Mouse (Mus musculus) kidney, postnatal 4 days (tissue): ENCODE measurements around the gene Rpl9-ps6.
"Not testable (repeated sequence)": the region's sequence is repeated elsewhere in the genome, so short reads cannot be mapped to it uniquely, and the experiment has no call there.

ENCODE experiments used
- DNase-seq, 2 experiments: peaks; one replicate each; pipeline ENCODE4 v3.0.0; 2021; ENCODE audit warnings: mixed read lengths in 2 of 2

The Rpl9-ps6 gene

GRCm38 (mm10) chr19:32480791-32481442, 14.5 kb upstream of the Rpl9-ps6 start:
- no peak for DNase-seq

- no peak for DNase-seq
Observed at GRCm38 (mm10) chr19:32480255-32480654, 13.9 kb upstream of the Rpl9-ps6 start.

DNA sequence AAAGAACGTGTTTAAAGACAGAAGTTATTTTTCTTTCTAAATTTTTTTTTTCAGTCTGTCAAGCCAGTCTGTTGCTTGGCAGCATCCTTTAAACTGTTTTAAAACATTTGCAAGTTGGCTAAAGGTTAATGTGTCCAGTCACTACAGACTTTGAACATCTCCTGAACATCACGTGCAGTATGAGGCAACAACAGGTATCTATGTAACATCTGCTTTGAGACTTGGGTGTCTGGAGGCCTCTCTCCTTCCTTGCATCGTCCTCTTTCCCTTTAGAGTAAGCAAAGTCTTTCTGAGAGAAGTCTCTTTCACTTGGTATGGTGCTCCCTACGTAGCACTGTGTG, 10.3 kb upstream of the Rpl9-ps6 start:
- no peak for DNase-seq

DNA sequence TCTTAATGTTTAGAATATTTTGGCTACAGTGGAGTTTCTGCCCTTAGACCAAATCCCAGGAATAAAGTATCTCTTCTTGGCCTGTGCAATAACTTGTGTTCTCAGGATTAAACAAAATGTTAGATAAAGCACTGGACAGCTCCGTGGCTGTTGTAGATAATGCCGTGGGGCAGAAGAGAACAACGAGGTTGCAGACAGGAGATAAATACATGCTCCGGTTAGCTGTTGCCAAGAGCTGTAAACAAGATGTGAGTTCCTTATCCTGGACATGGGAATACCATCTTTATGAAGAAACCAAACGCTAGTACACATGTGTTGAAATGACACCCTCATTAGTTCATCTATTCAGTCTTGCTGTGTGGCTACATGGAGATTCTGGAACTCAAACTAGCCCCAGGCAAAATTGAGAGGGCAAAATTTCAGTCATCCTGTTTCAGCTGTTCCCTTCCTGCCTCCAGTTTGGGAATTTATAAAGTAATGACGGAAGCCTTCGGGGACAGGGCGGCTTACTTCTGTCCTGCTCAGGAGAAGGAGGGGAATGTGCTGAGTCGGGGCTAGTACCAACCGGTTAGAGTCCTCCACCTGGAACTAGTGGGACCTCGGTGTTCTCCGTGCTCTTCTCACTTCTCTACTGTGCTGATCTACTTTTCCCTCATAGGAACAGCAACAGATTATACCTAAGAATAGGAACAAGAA, 9.8 kb upstream of the Rpl9-ps6 start:
- DNase-seq, result peak in 1 of 2 experiments; percentile 40

DNA sequence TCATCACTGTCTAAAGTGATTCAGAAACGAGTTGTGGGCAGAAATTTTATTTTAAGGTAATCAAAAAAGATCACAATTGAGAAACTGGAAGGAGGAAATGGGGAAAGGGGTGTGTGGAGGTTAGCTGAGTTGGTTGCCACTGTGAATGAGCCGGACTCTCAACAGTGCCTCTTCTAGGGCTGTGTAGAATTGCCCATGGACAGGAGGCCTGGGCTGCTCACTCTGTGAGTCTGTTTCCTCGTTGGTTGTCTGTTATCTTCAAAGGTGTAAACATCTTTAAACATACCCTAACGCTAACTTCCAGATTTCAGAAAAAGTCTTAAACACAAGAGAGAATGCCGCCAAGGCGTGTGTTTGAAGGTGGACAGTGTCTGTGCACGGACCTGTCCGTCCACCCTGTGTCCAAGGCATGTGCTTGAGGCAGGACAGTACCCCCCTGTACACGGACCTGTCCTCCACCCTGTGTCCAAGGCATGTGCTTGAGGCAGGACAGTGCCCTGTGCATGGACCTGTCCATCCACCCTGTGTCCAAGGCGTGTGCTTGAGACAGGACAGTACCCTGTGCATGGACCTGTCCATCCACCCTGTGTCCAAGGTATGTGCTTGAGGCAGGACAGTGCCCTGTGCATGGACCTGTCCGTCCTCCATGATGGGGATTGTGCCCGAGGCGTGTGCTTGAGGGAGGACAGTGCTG, 4.3 kb upstream of the Rpl9-ps6 start:
- no peak for DNase-seq

GRCm38 (mm10) chr19:32470059-32470497, 3.7 kb upstream of the Rpl9-ps6 start:
- DNase-seq, result peak; percentile 26 to 37

DNA sequence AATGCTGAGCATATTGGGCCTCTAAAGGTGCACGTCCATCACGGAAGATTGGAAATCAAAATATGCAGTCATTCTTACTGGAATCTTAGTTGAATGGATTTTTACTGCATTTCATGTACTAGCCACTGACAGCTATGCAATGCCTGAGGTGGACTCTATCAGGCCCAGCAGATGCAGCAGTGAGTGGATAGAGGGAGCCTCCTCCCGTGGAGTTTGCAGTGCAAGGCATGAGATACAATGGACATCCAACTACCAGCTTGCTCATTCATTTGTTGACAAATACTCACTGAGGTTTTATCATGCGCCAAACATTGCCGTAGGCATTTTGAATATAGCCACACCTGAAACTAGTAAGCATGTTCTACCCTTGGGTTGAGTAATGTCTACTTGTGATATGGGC, 947 bp upstream of the Rpl9-ps6 start:
- DNase-seq, result no peak

GRCm38 (mm10) chr19:32465228-32465627, 1.1 kb downstream of the Rpl9-ps6 start:
- no peak for DNase-seq

GRCm38 (mm10) chr19:32463037-32463436, 3.3 kb downstream of the Rpl9-ps6 start:
- DNase-seq, result no peak

GRCm38 (mm10) chr19:32457631-32458030, 8.7 kb downstream of the Rpl9-ps6 start:
- not testable (repeated sequence) for DNase-seq

- no peak for DNase-seq
Observed at GRCm38 (mm10) chr19:32456744-32457143, 9.6 kb downstream of the Rpl9-ps6 start.

- DNase-seq, result peak in 1 of 2 experiments; percentile 12
Observed at GRCm38 (mm10) chr19:32452231-32452630, 14.1 kb downstream of the Rpl9-ps6 start.

DNA sequence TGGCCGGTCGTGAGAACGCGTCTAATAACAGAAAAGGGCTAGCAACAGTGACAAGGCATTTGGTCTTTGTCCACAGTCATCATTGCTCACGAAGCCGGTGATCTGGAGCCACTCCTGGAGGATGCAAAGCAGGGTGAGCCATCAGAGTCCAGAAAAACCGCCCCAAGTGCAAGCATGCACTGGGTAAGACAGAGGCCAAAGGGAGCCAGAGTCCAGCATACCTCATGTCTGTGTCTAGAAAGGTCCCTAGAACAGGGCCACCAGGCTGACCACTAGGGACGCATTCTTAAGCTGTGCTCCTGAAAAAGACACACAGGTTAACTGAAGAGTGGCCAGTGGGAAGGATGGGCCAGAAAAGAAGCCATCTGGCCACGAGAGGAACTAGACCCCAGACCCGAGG, 17.4 kb downstream of the Rpl9-ps6 start:
- DNase-seq, result no peak

DNA sequence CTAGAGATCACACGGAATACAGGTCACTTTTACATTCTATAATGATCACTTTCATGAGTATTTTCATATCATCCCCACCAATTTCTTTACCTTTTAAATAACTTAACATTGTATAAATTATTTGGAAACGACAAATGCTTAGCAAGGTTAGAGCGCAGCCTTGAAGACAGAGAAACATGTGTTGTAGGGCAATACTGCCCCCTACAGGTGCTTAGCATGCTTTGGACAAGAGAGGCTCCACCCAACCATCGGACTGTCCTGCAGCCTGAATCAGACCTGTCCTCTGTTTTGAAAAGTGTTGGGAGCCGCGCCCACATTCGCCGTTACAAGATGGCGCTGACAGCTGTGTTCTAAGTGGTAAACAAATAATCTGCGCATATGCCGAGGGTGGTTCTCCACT, 24.8 kb downstream of the Rpl9-ps6 start:
- DNase-seq, result peak in 1 of 2 experiments; percentile 24

DNA sequence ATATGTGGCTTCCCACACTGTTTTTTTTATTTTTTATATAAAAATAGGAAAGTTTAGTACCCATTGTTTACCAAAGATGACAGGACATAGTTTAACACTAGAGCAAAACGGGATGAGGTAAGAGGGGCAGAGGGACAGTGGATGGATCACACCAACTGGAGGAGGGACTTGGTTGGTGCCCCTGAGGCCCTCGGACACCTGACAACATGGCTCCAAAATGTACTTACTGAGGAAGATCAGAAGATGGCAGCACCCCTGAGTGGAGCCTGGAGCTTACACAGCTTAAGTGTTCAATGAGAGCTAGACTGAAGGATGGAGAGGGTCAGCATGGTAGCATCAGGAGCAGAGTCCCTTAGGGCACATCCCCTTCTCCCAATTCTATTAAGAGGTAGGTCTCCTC, 27.0 kb downstream of the Rpl9-ps6 start:
- no peak for DNase-seq

GRCm38 (mm10) chr19:32425856-32426255, 40.5 kb downstream of the Rpl9-ps6 start:
- DNase-seq, result no peak

DNA sequence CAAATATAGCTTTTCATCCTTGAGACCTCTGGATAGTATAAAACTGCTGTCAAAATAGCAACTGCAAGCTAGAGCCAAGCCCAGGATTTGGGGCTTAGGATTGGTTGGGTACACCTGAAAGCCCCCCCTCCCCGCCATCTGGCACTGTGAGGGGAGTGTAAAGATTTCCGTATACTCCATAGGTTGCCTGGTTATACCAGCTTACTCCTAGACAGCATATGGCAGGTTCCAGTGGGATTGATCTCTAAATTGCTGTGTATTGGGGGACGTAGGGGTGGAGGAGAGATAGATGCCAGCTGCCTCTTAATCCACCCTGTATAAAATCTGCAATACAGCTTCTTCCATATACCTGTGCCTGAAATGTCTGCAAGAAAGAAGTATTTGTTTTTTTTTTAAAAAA, 41.7 kb downstream of the Rpl9-ps6 start:
- no peak for DNase-seq

DNA sequence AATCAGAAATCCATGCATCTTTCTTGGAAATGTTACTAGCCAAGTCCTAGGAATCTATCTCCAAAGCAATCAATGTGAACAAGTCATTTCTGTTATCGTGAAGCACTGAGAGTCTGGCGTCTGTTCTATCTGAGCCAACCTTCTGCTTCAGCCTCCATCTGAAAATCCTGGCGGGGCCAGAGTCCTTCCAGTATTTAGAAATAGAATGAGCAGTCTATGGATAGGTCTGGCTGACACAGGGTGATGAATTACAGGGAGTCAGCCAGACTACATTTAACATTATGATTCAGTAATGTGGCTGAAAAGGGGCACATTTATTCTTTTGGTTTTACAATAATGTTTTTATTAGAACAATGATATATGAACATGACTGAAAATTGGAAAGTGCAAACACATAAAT, 47.3 kb downstream of the Rpl9-ps6 start:
- peak in 1 of 2 experiments; percentile 21 for DNase-seq

DNA sequence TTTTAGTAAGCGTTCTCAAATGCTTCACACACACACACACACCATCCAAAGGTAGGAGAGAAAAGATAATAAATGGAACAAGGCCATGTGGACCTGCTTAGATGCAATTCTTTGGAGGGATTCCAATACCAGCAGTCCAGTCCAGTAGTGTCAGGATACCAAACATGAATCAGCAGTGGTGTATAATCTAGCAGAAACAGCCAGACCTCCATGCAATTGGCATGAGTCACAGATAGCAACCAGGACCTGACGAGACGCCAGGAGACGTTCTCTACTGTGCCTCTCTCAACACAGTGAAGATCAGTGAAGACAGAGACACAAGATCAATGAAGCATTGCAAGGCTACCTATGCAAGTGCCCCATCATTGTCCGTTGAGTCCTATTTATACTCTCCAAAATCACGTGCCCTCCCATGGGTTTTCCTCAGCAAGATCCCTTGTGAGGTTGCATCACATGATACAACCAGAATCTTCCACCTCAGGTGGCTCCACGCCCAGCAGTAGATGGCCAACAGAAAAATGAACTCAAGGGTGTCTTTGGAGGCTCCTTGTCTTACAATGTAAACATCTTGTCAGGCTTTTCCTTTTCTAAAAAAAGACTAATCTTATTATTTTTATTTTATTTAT, 49.6 kb downstream of the Rpl9-ps6 start:
- no peak for DNase-seq
